Mouse (Mus musculus) testis, adult 2 months (tissue): ENCODE measurements around the gene Tcea3. TPM values are rescaled to one million over a fixed set of nuclear protein-coding genes. Genes with fewer than 3 reads are reported as not detected.

Experiments used
- H3K27ac ChIP-seq: fragments of 200-500 bp; 2 replicates; pipeline ENCODE4 v1.5.1; 2012; ENCODE audit warnings: low read depth, low read length; ENCODE audit not compliant: control insufficient read depth, insufficient read depth
- H3K27me3 ChIP-seq: fragments of 200-500 bp; 2 replicates; pipeline ENCODE4 v1.6.1; 2012; ENCODE audit warnings: mild to moderate bottlenecking, low read length, moderate library complexity; ENCODE audit not compliant: control insufficient read depth, insufficient read depth
- H3K36me3 ChIP-seq: fragments of 200-500 bp; 2 replicates; pipeline ENCODE4 v1.6.1; 2012; ENCODE audit warnings: mild to moderate bottlenecking, low read length; ENCODE audit not compliant: control insufficient read depth, insufficient read depth
- H3K4me1 ChIP-seq: fragments of 200-500 bp; 2 replicates; pipeline ENCODE4 v1.6.1; 2012; ENCODE audit warnings: low read length; ENCODE audit not compliant: control insufficient read depth, insufficient read depth
- H3K4me3 ChIP-seq: fragments of 200-500 bp; 2 replicates; pipeline ENCODE4 v1.5.1; 2012; ENCODE audit warnings: low read depth, mild to moderate bottlenecking, low read length, moderate library complexity, mixed read lengths; ENCODE audit not compliant: control insufficient read depth
- CTCF ChIP-seq: fragments of 200-500 bp; IDR thresholded peaks from 2 replicates; pipeline ENCODE4 v1.5.1; 2012; ENCODE audit warnings: low read depth, mild to moderate bottlenecking, inconsistent platforms, low read length, moderate library complexity; ENCODE audit not compliant: control insufficient read depth, insufficient read depth, insufficient replicate concordance
- POLR2A ChIP-seq: fragments of 200-500 bp; IDR thresholded peaks from 2 replicates; pipeline ENCODE4 v1.6.1; 2012; ENCODE audit warnings: low read depth, mild to moderate bottlenecking, inconsistent platforms, low read length, moderate library complexity; ENCODE audit not compliant: control insufficient read depth
- polyA plus RNA-seq: library from polyadenylated mRNA; depleted of rRNA; stranded (reverse); fragments of >200 nt; gene quantifications from 2 replicates; pipeline ENCODE4 v1.2.3, GENCODE M21; 2012

Tcea3 gene
- polyA plus RNA-seq, 1 experiment = 0.49 TPM

DNA sequence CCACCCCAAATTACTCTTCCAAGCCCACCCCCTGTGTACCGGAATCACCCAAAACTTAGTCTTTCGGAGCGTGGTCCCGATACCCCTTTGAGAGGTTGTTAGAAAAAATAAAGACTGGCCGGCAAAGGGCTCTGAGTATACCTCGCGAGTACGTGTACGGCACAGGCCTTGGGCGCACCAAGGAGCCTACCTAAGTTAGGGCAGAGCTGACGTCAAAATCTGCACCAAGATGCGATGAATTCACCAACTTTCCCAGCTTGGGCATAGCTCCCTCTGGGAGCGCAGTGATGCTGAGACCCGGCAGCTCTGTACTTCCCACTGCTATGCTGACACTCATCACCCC lies 172 bp upstream of the Tcea3 start:
- Histone ChIP-seq H3K27ac (no peak overlapping the region), H3K4me3 (peak overlapping the region; percentile 9)
- no peak for TF ChIP-seq CTCF

DNA sequence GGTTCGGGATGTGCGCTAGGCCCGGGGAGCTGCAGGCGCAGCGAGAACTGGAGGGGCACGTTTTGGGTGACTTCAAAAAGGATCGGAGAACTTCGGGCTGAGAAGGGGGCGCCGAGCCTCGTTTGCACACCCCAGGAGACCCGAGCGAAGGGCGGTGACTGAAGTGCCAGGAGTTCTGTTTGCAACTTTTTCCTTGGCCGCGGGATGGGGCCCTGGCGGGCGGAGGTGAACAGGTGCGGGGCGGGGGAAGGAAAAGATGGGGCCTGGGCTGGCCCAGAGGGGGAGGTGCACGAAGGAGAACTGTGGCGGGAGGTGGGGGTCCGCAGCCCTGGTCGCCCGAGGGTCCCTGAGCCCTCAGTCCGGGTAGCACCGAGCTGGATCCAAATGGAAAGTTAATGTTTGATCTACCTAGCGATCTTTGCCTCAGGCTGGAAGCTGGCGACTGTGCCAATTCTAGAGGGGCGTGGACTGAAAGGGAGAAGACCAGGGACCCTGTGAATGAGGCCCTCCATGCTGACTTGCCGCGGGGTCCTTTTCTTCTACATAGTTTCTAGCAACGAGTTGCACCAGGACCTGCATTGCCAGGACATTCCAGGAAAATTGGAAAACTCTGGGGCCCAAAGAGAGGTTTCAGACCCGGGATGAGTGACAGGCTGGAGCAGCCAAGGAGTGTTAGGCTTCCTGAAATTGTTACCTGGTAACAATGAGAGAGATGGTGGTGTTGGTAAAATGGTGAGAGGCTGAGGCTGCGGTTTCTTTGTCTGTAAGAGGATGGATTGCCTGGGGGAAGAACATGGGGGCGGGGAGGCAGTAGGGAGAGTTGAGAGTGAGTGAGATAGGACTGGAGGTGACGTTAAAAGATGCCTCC lies 1.2 kb downstream of the Tcea3 start:
- Histone ChIP-seq H3K27me3 (no peaks in the 10 kb centered on the region; the same call in 1 of the 2 replicates), H3K4me1 (peaks cover 20% of the 10 kb centered on the region), H3K27ac (no peak overlapping the region), H3K4me3 (peak overlapping the region; percentile 77), H3K36me3 (no peaks in the 10 kb centered on the region)
- no peak for TF ChIP-seq POLR2A
- TF ChIP-seq CTCF = no peak

More for the DNA sequence above, 172 bp upstream of the Tcea3 start:
- Histone ChIP-seq H3K4me1 (peaks cover 20% of the 10 kb centered on the region), H3K27me3 (no peaks in the 10 kb centered on the region; the same call in 1 of the 2 replicates), H3K36me3 (no peaks in the 10 kb centered on the region)

DNA sequence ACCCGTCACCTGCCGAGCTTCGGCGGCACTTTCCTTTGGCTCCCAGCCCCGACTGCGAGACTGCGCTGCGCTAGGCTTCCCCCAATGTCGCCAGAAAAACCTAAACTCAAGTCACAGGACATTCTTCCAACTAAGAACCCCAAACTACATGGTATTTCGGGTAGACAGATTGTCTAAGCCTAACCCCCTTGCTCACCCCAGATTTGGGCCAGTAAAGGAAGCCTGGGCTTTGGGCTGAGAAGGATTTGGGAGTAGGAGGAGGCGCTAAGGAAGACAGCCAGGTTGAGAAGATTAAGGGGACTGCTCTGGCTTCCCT lies 1.8 kb downstream of the Tcea3 start:
- Histone ChIP-seq H3K4me1 (peaks cover 20% of the 10 kb centered on the region), H3K27me3 (no peaks in the 10 kb centered on the region; the same call in 1 of the 2 replicates), H3K36me3 (no peaks in the 10 kb centered on the region), H3K27ac (no peak overlapping the region), H3K4me3 (no peak overlapping the region)
- no peak for TF ChIP-seq POLR2A
- no peak for TF ChIP-seq CTCF

DNA sequence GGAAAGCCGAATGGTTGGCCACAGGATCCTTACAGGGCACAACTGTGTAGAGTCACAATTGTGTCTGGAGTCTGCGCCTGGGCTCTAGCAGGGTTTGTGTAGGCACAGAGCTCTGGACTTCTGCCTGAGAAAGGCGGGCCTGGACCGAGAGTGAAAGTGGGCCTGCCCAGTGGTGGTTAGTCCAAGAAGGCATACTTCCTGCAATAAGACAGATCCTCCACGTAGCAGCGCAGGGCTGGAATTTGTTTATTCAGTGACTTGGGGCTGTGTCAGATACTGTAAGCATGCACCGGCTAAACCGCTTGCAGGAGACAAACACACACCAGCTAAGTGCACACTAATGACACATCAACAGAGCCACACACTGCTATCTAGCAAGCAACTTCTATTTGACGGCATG lies 2.3 kb downstream of the Tcea3 start:
- no peaks in the 10 kb centered on the region; the same call in 1 of the 2 replicates for H3K27me3 ChIP-seq
- TF ChIP-seq POLR2A = no peak
- no peak for TF ChIP-seq CTCF
- H3K36me3 ChIP-seq = no peaks in the 10 kb centered on the region
- no peak overlapping the region for H3K4me3 ChIP-seq
- no peak overlapping the region for H3K27ac ChIP-seq
- peaks cover 20% of the 10 kb centered on the region for H3K4me1 ChIP-seq

DNA sequence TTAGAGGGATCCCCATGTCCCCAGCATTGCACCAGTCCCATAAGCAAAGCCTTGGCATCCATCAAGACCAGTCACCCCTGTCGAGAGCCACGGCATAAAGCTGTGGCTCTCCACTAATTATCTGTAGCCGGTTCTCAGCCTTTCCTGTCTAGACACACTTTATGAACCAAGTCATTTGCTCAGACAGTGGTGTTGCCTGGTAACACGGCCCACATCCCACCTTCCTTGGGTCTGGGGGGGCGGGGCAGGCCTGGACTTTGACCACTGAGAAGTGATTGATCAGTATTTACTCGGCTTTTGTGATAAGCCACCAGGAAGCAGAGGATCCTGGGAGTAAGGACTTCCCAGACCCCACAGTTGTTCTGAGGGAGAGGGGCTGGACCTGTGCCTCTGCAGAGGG lies 8.4 kb downstream of the Tcea3 start:
- no peak overlapping the region for H3K4me3 ChIP-seq
- H3K27ac ChIP-seq = no peak overlapping the region
- no peaks in the 10 kb centered on the region for H3K36me3 ChIP-seq
- no peaks in the 10 kb centered on the region for H3K27me3 ChIP-seq
- H3K4me1 ChIP-seq = no peaks in the 10 kb centered on the region
- TF ChIP-seq POLR2A (no peak), CTCF (no peak)

DNA sequence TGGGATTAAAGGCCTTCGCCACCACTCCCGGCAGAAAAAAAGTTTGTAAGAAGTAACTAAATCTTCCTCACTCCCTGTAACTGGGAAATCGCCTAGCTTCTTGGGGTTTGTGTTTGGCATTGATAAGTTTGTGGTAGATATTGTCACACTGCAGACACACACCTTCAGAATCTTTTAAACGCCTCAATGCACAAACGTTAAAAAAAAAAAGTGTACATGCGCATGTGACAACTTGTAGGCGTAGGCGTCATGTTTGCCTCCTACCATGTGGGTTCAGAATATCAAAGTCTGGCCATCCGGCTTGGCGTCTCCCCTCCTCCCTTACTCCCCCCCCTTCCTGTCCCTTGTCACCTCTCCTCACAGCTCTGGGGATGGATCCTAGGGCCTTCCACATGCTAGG lies 9.2 kb downstream of the Tcea3 start:
- TF ChIP-seq POLR2A (no peak), CTCF (no peak)
- Histone ChIP-seq H3K4me1 (no peaks in the 10 kb centered on the region), H3K4me3 (no peak overlapping the region), H3K27ac (no peak overlapping the region), H3K27me3 (no peaks in the 10 kb centered on the region), H3K36me3 (no peaks in the 10 kb centered on the region)

DNA sequence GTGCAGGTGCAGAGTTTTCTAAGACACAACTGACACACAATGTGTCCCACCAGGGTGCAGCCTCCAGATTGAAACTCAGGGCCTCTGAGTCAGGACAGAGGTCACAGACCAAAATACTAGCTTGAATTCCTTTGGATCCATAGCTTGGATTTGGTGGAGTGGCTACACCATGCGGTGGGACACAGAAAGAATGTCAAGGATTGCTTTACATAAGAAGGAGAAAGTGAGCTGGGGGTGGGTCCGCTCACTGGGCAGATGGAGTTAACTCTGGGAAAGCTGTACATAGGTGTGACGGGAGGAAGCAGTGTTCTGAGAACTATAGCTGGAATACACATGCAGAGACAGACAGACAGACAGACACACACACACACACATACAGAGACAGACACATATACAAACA lies 12.4 kb downstream of the Tcea3 start:
- H3K4me1 ChIP-seq = no peaks in the 10 kb centered on the region
- TF ChIP-seq CTCF (no peak), POLR2A (no peak)
- H3K36me3 ChIP-seq = no peaks in the 10 kb centered on the region
- H3K27me3 ChIP-seq = no peaks in the 10 kb centered on the region
- H3K4me3 ChIP-seq = no peak overlapping the region
- H3K27ac ChIP-seq = no peak overlapping the region
